Mouse (Mus musculus) kidney, postnatal 0 days (tissue): Measurements from ENCODE around the gene Hist1h1e. TPM values are rescaled to one million over a fixed set of nuclear protein-coding genes. Genes with fewer than 3 reads are reported as not detected.
"Not testable (repeated sequence)": the region's sequence is repeated elsewhere in the genome, so short reads cannot be mapped to it uniquely, and the experiment has no call there.

Experiments used
- ATAC-seq: fragments of 200-750 bp; cut with Nextera tagmentation; replicated peaks from 2 replicates; pipeline ENCODE4 v1.8.0; 2017; ENCODE audit warnings: low read depth, moderate number of reproducible peaks, moderate TSS enrichment, moderate library complexity; ENCODE audit not compliant: low FRiP score
- DNase-seq: peaks from one replicate; pipeline ENCODE4 v3.0.0-alpha.2; 2016; ENCODE audit warnings: low spot score
- H3K27ac ChIP-seq: fragments of 300-500 bp; sonication (generic); 2 replicates; pipeline ENCODE4 v1.5.1; 2014; ENCODE audit warnings: mild to moderate bottlenecking
- H3K27me3 ChIP-seq: fragments of 300-500 bp; sonication (generic); 2 replicates; pipeline ENCODE4 v1.6.1; 2014; ENCODE audit warnings: low read length, mixed read lengths; ENCODE audit not compliant: insufficient read depth
- H3K36me3 ChIP-seq: fragments of 300-500 bp; sonication (generic); 2 replicates; pipeline ENCODE4 v1.6.1; 2014; ENCODE audit warnings: low read length, mixed read lengths; ENCODE audit not compliant: insufficient read depth
- H3K4me1 ChIP-seq: fragments of 300-500 bp; sonication (generic); replicated peaks from 2 replicates; pipeline ENCODE4 v1.6.1; 2014; ENCODE audit warnings: antibody characterized with exemption, low read length, mixed read lengths; ENCODE audit not compliant: insufficient read depth
- H3K4me2 ChIP-seq: fragments of 300-500 bp; sonication (generic); 2 replicates; pipeline ENCODE4 v1.6.1; 2014; ENCODE audit warnings: mild to moderate bottlenecking, low read length, moderate library complexity, mixed read lengths
- H3K4me3 ChIP-seq: fragments of 300-500 bp; sonication (generic); replicated peaks from 2 replicates; pipeline ENCODE4 v1.5.1; 2014; ENCODE audit warnings: low read depth, low read length
- H3K9ac ChIP-seq: fragments of 300-500 bp; sonication (generic); 2 replicates; pipeline ENCODE4 v1.6.1; 2014; ENCODE audit warnings: low read depth, low read length
- H3K9me3 ChIP-seq: fragments of 300-500 bp; sonication (generic); replicated peaks from 2 replicates; pipeline ENCODE4 v1.6.1; 2016; ENCODE audit warnings: low read length, inconsistent platforms, mixed read lengths
- CTCF ChIP-seq: IDR thresholded peaks from 2 replicates; pipeline ENCODE4 v1.5.1; 2016; ENCODE audit warnings: antibody characterized with exemption, low read depth, mild to moderate bottlenecking, moderate library complexity
- WGBS: fragments of 180-500 bp; shearing (Covaris S2); extraction: QIAGEN DNeasy Blood & Tissue Kit; methylation state at CpG from one replicate; pipeline ENCODE4 v1.1.7; 2014; 5-methylcytosine and 5-hydroxymethylcytosine counted together
- microRNA-seq: library from miRNA; unstranded; fragments of <30 nt; microRNA quantifications from one replicate; pipeline ENCODE4, GENCODE M21; 2016
- polyA plus RNA-seq: library from polyadenylated mRNA; unstranded; fragments of >200 nt; fragmentation: Nextera tagmentation; extraction: Ambion mirVana; gene quantifications from 2 replicates; pipeline ENCODE4 v1.2.1, GENCODE M21; 2015

The Hist1h1e gene
- polyA plus RNA-seq, 1 experiment from 2014 or later = 14.3 TPM

GRCm38 (mm10) chr13:23572218-23573033, 49.9 kb downstream of the Hist1h1e start:
- Histone ChIP-seq H3K4me2 (peak overlapping the region; percentile 64), H3K27me3 (no peaks in the 10 kb centered on the region), H3K27ac (peak overlapping the region; percentile 95), H3K36me3 (no peaks in the 10 kb centered on the region), H3K9me3 (no peaks in the 10 kb centered on the region), H3K9ac (peak overlapping the region; percentile 47), H3K4me1 (peaks cover 13% of the 10 kb centered on the region; the same call in 1 of the 2 replicates), H3K4me3 (peak overlapping the region; percentile 48)
- no peak for TF ChIP-seq CTCF
- WGBS = 19% methylated on average over 2 of the region's 2 CpGs
- DNase-seq (peak; percentile 58), ATAC-seq (no peak)

GRCm38 (mm10) chr13:23571504-23572217, 50.7 kb downstream of the Hist1h1e start:
- H3K36me3 ChIP-seq, H3K27me3 ChIP-seq, ATAC-seq, H3K9me3 ChIP-seq: not testable (repeated sequence)
- Histone ChIP-seq H3K4me3 (peak overlapping the region; percentile 48), H3K4me1 (peaks cover 12% of the 10 kb centered on the region; the same call in 1 of the 2 replicates), H3K4me2 (peak overlapping the region; percentile 64), H3K9ac (peak overlapping the region; percentile 47), H3K27ac (peak overlapping the region; percentile 95)
- DNase-seq = peak; percentile 48
- WGBS = 1% methylated on average over 9 of the region's 34 CpGs

DNA sequence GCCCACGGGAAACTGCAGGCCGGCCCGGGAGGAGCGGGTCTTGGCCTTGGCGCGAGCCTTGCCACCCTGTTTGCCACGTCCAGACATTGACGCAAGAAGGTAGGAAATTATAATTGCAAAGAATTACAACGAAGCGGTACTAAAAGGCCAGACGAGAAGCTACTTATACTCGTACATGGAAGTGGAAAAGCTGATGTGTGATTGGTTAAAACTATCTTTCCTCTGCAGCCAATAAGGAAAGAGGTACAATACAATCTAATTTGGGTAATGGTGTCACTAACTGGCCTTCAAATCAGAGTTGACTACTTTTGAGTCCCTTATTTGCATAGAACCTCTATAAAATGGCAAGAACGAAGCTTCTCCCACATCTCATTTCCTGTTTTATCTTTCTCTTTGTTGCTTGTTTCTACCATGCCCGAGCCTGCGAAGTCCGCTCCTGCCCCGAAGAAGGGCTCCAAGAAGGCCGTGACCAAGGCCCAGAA, 51.3 kb downstream of the Hist1h1e start, which contains the start of the genes Hist1h2ae and Hist1h2bg:
Hist1h2ae (minus strand) TSS at position 199 of the 482 bp plus-strand sequence.
Hist1h2bg (plus strand) TSS at position 375 of the 482 bp plus-strand sequence.
- Histone ChIP-seq H3K4me2 (peak within 1 kb of the TSS; percentile 64), H3K27ac (peak within 1 kb of the TSS; percentile 95), H3K36me3 (no peaks in the 10 kb centered on the region), H3K4me3 (peak within 1 kb of the TSS; percentile 48), H3K9ac (peak within 1 kb of the TSS; percentile 55), H3K27me3 (no peaks in the 10 kb centered on the region), H3K4me1 (0 out of 2 replicates have a peak, but pooled peaks cover 7% of the 10 kb centered on the region), H3K9me3 (no peaks in the 10 kb centered on the region)
- TF ChIP-seq CTCF = no peak
- DNase-seq (peak; percentile 99), ATAC-seq (peak; percentile 86)
- under 1% methylated on average over 18 of the region's 18 CpGs for WGBS

Small RNA genes within 50 kb of the gene (microRNA-seq; reads per million reads assigned to microRNA genes)
- not detected for gene Gm44359
- gene Gm44394 = not detected

Other genes with a start within 250 kb of the Hist1h1e start
- 10.0 and 10.4 TPM in 2 replicates for gene Abt1, start 198.7 kb downstream of the Hist1h1e start, polyA plus RNA-seq
- 0.06 TPM in 1 of 2 replicates, not detected in the other for gene Btn1a1, start 156.7 kb downstream of the Hist1h1e start, polyA plus RNA-seq
- gene Btn2a2, start 133.7 kb downstream of the Hist1h1e start, polyA plus RNA-seq = 0.13 and 0.28 TPM in 2 replicates
- gene Hist1h4h, start 91.5 kb downstream of the Hist1h1e start, polyA plus RNA-seq = 7.6 and 8.3 TPM in 2 replicates
- 3.3 and 4.9 TPM in 2 replicates for gene Hist1h2af, start 88.7 kb downstream of the Hist1h1e start, polyA plus RNA-seq
- 3.9 and 4.0 TPM in 2 replicates for gene Hist1h3g, start 87.1 kb downstream of the Hist1h1e start, polyA plus RNA-seq
- 0.37 and 0.43 TPM in 2 replicates for gene Hist1h2bh, start 79.2 kb downstream of the Hist1h1e start, polyA plus RNA-seq
- 0.71 and 0.83 TPM in 2 replicates for gene Hist1h3f, start 78.5 kb downstream of the Hist1h1e start, polyA plus RNA-seq
- 0.58 TPM in 1 of 2 replicates, not detected in the other for gene Hist1h4f, start 70.9 kb downstream of the Hist1h1e start, polyA plus RNA-seq
- gene Hist1h1d, start 69.3 kb downstream of the Hist1h1e start, polyA plus RNA-seq = 0.22 and 0.23 TPM in 2 replicates
- 3.9 and 5.0 TPM in 2 replicates for gene Hist1h3e, start 60.2 kb downstream of the Hist1h1e start, polyA plus RNA-seq
- 42.2 and 50.2 TPM in 2 replicates for gene Hist1h2ae, start 51.3 kb downstream of the Hist1h1e start, polyA plus RNA-seq
- 3.4 and 4.1 TPM in 2 replicates for gene Hist1h2bg, start 51.2 kb downstream of the Hist1h1e start, polyA plus RNA-seq
- gene Hist1h2bf, start 48.4 kb downstream of the Hist1h1e start, polyA plus RNA-seq = 3.4 TPM in 2 replicates
- gene Hist1h2ad, start 48.2 kb downstream of the Hist1h1e start, polyA plus RNA-seq = 0.27 and 0.76 TPM in 2 replicates
- gene Hist1h3d, start 46.8 kb downstream of the Hist1h1e start, polyA plus RNA-seq = 2.6 and 4.2 TPM in 2 replicates
- gene Hist1h4d, start 41.0 kb downstream of the Hist1h1e start, polyA plus RNA-seq = 68.3 and 77.0 TPM in 2 replicates
- gene Hist1h2be, start 1.4 kb downstream of the Hist1h1e start, polyA plus RNA-seq = 0.83 and 0.84 TPM in 2 replicates
- 0.75 and 1.1 TPM in 2 replicates for gene Hist1h2ac, start 61.4 kb upstream of the Hist1h1e start, polyA plus RNA-seq
- 132 and 139 TPM in 2 replicates for gene Hist1h2bc, start 61.6 kb upstream of the Hist1h1e start, polyA plus RNA-seq
- gene Hist1h1t, start 73.3 kb upstream of the Hist1h1e start, polyA plus RNA-seq = not detected in 2 replicates
- 5.2 and 7.4 TPM in 2 replicates for gene Hist1h4c, start 75.9 kb upstream of the Hist1h1e start, polyA plus RNA-seq
- 16.8 and 18.0 TPM in 2 replicates for gene Hfe, start 88.3 kb upstream of the Hist1h1e start, polyA plus RNA-seq
- gene Hist1h1c, start 116.2 kb upstream of the Hist1h1e start, polyA plus RNA-seq = 33.9 and 41.0 TPM in 2 replicates
- gene Hist1h3c, start 123.0 kb upstream of the Hist1h1e start, polyA plus RNA-seq = 6.0 and 7.0 TPM in 2 replicates
- gene Hist1h2bb, start 124.2 kb upstream of the Hist1h1e start, polyA plus RNA-seq = 2.1 and 2.2 TPM in 2 replicates
- 21.7 and 26.6 TPM in 2 replicates for gene Hist1h2ab, start 128.6 kb upstream of the Hist1h1e start, polyA plus RNA-seq
- gene Hist1h3b, start 129.7 kb upstream of the Hist1h1e start, polyA plus RNA-seq = 5.9 and 8.7 TPM in 2 replicates
- 4.4 and 5.6 TPM in 2 replicates for gene Hist1h4b, start 134.5 kb upstream of the Hist1h1e start, polyA plus RNA-seq
- gene Hist1h4a, start 138.7 kb upstream of the Hist1h1e start, polyA plus RNA-seq = not detected in 2 replicates
- gene Hist1h3a, start 139.8 kb upstream of the Hist1h1e start, polyA plus RNA-seq = 5.2 and 6.7 TPM in 2 replicates
- gene Hist1h1a, start 141.1 kb upstream of the Hist1h1e start, polyA plus RNA-seq = 1.3 and 1.8 TPM in 2 replicates
- gene Trim38, start 147.4 kb upstream of the Hist1h1e start, polyA plus RNA-seq = 0.06 TPM in 1 of 2 replicates, not detected in the other
- 0.96 TPM in 2 replicates for gene Slc17a2, start 184.4 kb upstream of the Hist1h1e start, polyA plus RNA-seq
- 14.2 and 17.4 TPM in 2 replicates for gene Slc17a3, start 216.9 kb upstream of the Hist1h1e start, polyA plus RNA-seq
- gene Slc17a1, start 245.2 kb upstream of the Hist1h1e start, polyA plus RNA-seq = 79.1 and 84.5 TPM in 2 replicates